In the genomic region with DNA sequence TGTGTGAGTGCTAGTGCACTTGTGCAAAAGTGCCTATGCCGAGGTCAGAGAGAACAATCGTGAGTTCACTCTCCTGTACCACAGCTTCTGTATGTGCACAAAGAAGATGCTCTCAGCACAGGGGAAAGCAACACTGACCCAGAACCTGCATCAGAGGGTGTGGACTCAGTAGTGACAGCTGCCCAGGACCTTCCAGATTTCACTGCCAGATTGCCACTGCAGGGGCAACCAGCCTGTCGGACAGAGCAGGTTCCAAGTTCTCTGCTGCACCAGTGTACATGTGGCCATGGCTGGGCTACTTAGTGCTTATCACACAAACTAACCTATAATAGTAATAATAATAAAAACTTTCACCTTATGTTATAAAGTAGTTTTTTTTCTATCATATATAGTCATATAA, we compare ENCODE assay signal across 32 mouse cellular contexts. TPM values are rescaled to one million over a fixed set of nuclear protein-coding genes. Genes with fewer than 3 reads are reported as not detected.
A peak's percentile ranks its signal among the peaks of the same experiment; 100 is the strongest.
DNase-seq lines count a peak whose midpoint lies in the region; ATAC-seq lines count a peak whose summit lies in the region.
"Had no signal": no experiment of that assay in that cellular context is flagged by ENCODE, and none has a peak within 500 bp of the region (broad histone marks: within the 10 kb centered on the region; RNA-seq: fewer than 3 reads in every experiment).

No protein-coding gene starts in this region.

- H3K9ac ChIP-seq in forebrain, embryonic 11.5 days (ENCODE audit: low read length), result no peak overlapping the region
- no peak overlapping the region for H3K9ac ChIP-seq in forebrain, embryonic 15.5 days (replicated peaks)
- H3K9ac ChIP-seq in hindbrain, embryonic 12.5 days, result no peak overlapping the region
- no peak overlapping the region for H3K9ac ChIP-seq in limb, embryonic 15.5 days
- H3K9ac ChIP-seq: embryonic facial prominence, embryonic 13.5 days; forebrain, embryonic 13.5 days; forebrain, postnatal 0 days; hindbrain, embryonic 15.5 days had no signal

- H3K4me3 ChIP-seq in forebrain, embryonic 11.5 days (ENCODE audit: low read depth, low read length), result no peak overlapping the region
- no peak overlapping the region for H3K4me3 ChIP-seq in forebrain, embryonic 15.5 days
- no peak overlapping the region for H3K4me3 ChIP-seq in hindbrain, embryonic 12.5 days
- H3K4me3 ChIP-seq in hindbrain, embryonic 10.5 days, result no peak overlapping the region
- no peak overlapping the region for H3K4me3 ChIP-seq in limb, embryonic 15.5 days
- H3K4me3 ChIP-seq in limb, embryonic 10.5 days, result no peak overlapping the region
- H3K4me3 ChIP-seq: embryonic facial prominence, embryonic 10.5 days; embryonic facial prominence, embryonic 13.5 days; erythroblast, embryonic 14.5 days; forebrain, embryonic 13.5 days; gastrocnemius, adult 2 months; heart, embryonic 10.5 days; hindbrain, embryonic 15.5 days had no signal

- H3K4me1 ChIP-seq in forebrain, embryonic 11.5 days (replicated peaks; ENCODE audit: control insufficient read depth, insufficient read depth, low read length), result no peaks in the 10 kb centered on the region
- no peaks in the 10 kb centered on the region for H3K4me1 ChIP-seq in forebrain, embryonic 15.5 days
- H3K4me1 ChIP-seq in hindbrain, embryonic 12.5 days, result no peaks in the 10 kb centered on the region
- no peaks in the 10 kb centered on the region for H3K4me1 ChIP-seq in hindbrain, embryonic 10.5 days (replicated peaks)
- H3K4me1 ChIP-seq in limb, embryonic 15.5 days, result no peaks in the 10 kb centered on the region
- no peaks in the 10 kb centered on the region for H3K4me1 ChIP-seq in limb, embryonic 10.5 days
- H3K4me1 ChIP-seq: embryonic facial prominence, embryonic 10.5 days; embryonic facial prominence, embryonic 13.5 days; forebrain, embryonic 13.5 days; heart, embryonic 10.5 days; hindbrain, embryonic 15.5 days had no signal

- peak; percentile 1 for DNase-seq in CD4-positive, CD25-positive, alpha-beta regulatory T cell, adult 2 months (ENCODE audit: low read depth, low spot score)
- DNase-seq in forebrain, embryonic 11.5 days (ENCODE audit: low spot score), result peak; percentile 36
- DNase-seq in hindbrain, embryonic 10.5 days (ENCODE audit: low spot score), result no peak
- no peak for DNase-seq in limb, embryonic 10.5 days (ENCODE audit: low spot score)
- DNase-seq: adrenal gland, postnatal 14 days; cerebellum, adult 11 months; cerebellum, adult 8-10 months; cerebellum, postnatal 36 days; embryo, embryonic 11 days; forebrain, postnatal 0 days; gastrocnemius, adult 2 months; gastrocnemius, postnatal 14 days; heart, adult 18-20 months; heart, postnatal 36 days had no signal

- ATAC-seq in CD4-positive, CD25-positive, alpha-beta regulatory T cell, adult 4 months, result no peak
- ATAC-seq in forebrain, embryonic 11.5 days (replicated peaks; ENCODE audit: low FRiP score), result 0 out of 2 replicates have a peak, but pooled peaks have one; percentile 30
- ATAC-seq in forebrain, embryonic 15.5 days (replicated peaks), result no peak
- ATAC-seq in hindbrain, embryonic 12.5 days (ENCODE audit: low FRiP score), result peak; percentile 26; the same call in 1 of the 2 replicates
- ATAC-seq in limb, embryonic 15.5 days (ENCODE audit: insufficient number of reproducible peaks, low FRiP score, low TSS enrichment, low read depth), result 0 out of 2 replicates have a peak, but pooled peaks have one; percentile 19
- ATAC-seq: forebrain, embryonic 13.5 days; forebrain, postnatal 0 days; intestine, postnatal 0 days had no signal

- peaks cover 4% of the 10 kb centered on the region for H3K9me3 ChIP-seq in forebrain, embryonic 11.5 days (ENCODE audit: control insufficient read depth, low read length)
- peaks cover 5% of the 10 kb centered on the region; the same call in 1 of the 2 replicates for H3K9me3 ChIP-seq in forebrain, embryonic 15.5 days
- H3K9me3 ChIP-seq in hindbrain, embryonic 12.5 days (replicated peaks), result 0 out of 2 replicates have a peak, but pooled peaks cover 13% of the 10 kb centered on the region
- peaks cover 30% of the 10 kb centered on the region for H3K9me3 ChIP-seq in hindbrain, embryonic 10.5 days
- H3K9me3 ChIP-seq in limb, embryonic 15.5 days, result no peaks in the 10 kb centered on the region
- H3K9me3 ChIP-seq in limb, embryonic 10.5 days (replicated peaks), result peaks cover 2% of the 10 kb centered on the region; the same call in 1 of the 2 replicates
- H3K9me3 ChIP-seq: embryonic facial prominence, embryonic 13.5 days; hindbrain, embryonic 15.5 days had no signal

- H3K27me3 ChIP-seq in forebrain, embryonic 11.5 days (ENCODE audit: control insufficient read depth, insufficient read depth, low read length), result no peaks in the 10 kb centered on the region
- no peaks in the 10 kb centered on the region for H3K27me3 ChIP-seq in forebrain, embryonic 15.5 days
- no peaks in the 10 kb centered on the region for H3K27me3 ChIP-seq in hindbrain, embryonic 12.5 days
- no peaks in the 10 kb centered on the region for H3K27me3 ChIP-seq in hindbrain, embryonic 10.5 days (ENCODE audit: insufficient read depth, poor library complexity, severe bottlenecking)
- no peaks in the 10 kb centered on the region for H3K27me3 ChIP-seq in limb, embryonic 15.5 days
- H3K27me3 ChIP-seq in limb, embryonic 10.5 days (ENCODE audit: low read depth, poor library complexity, severe bottlenecking), result no peaks in the 10 kb centered on the region
- H3K27me3 ChIP-seq: embryonic facial prominence, embryonic 13.5 days; forebrain, embryonic 13.5 days; hindbrain, embryonic 15.5 days had no signal

- H3K4me2 ChIP-seq in forebrain, embryonic 11.5 days (ENCODE audit: low read depth, low read length, severe bottlenecking), result no peak overlapping the region
- H3K4me2 ChIP-seq in forebrain, embryonic 15.5 days (replicated peaks), result no peak overlapping the region
- H3K4me2 ChIP-seq in hindbrain, embryonic 12.5 days (replicated peaks), result no peak overlapping the region
- no peak overlapping the region for H3K4me2 ChIP-seq in limb, embryonic 15.5 days
- H3K4me2 ChIP-seq: embryonic facial prominence, embryonic 13.5 days; forebrain, embryonic 13.5 days; hindbrain, embryonic 15.5 days had no signal

- H3K27ac ChIP-seq in forebrain, embryonic 11.5 days (ENCODE audit: low read depth, low read length), result no peak overlapping the region
- no peak overlapping the region for H3K27ac ChIP-seq in forebrain, embryonic 15.5 days (replicated peaks)
- no peak overlapping the region for H3K27ac ChIP-seq in hindbrain, embryonic 12.5 days
- no peak overlapping the region for H3K27ac ChIP-seq in hindbrain, embryonic 10.5 days
- no peak overlapping the region for H3K27ac ChIP-seq in limb, embryonic 15.5 days
- H3K27ac ChIP-seq in limb, embryonic 10.5 days, result no peak overlapping the region
- H3K27ac ChIP-seq: embryonic facial prominence, embryonic 10.5 days; embryonic facial prominence, embryonic 13.5 days; forebrain, embryonic 13.5 days; gastrocnemius, adult 2 months; heart, embryonic 10.5 days; hindbrain, embryonic 15.5 days had no signal

- H3K36me3 ChIP-seq in forebrain, embryonic 11.5 days (ENCODE audit: control insufficient read depth, insufficient read depth, low read length), result no peaks in the 10 kb centered on the region
- no peaks in the 10 kb centered on the region for H3K36me3 ChIP-seq in forebrain, embryonic 15.5 days
- no peaks in the 10 kb centered on the region for H3K36me3 ChIP-seq in hindbrain, embryonic 12.5 days
- no peaks in the 10 kb centered on the region for H3K36me3 ChIP-seq in hindbrain, embryonic 10.5 days
- H3K36me3 ChIP-seq in limb, embryonic 15.5 days, result no peaks in the 10 kb centered on the region
- no peaks in the 10 kb centered on the region for H3K36me3 ChIP-seq in limb, embryonic 10.5 days
- H3K36me3 ChIP-seq: embryonic facial prominence, embryonic 10.5 days; embryonic facial prominence, embryonic 13.5 days; heart, embryonic 10.5 days; hindbrain, embryonic 15.5 days had no signal

- 93% methylated on average over 3 of the region's 3 CpGs for WGBS in forebrain, embryonic 11.5 days
- 91% methylated on average over 3 of the region's 3 CpGs for WGBS in forebrain, embryonic 15.5 days
- 92% methylated on average over 3 of the region's 3 CpGs for WGBS in hindbrain, embryonic 12.5 days
- WGBS in hindbrain, embryonic 10.5 days, result 92% methylated on average over 3 of the region's 3 CpGs
- WGBS in limb, embryonic 15.5 days, result 82% methylated on average over 3 of the region's 3 CpGs
- 94% methylated on average over 3 of the region's 3 CpGs for WGBS in limb, embryonic 10.5 days

RNA-seq across cellular contexts. Expression of gene H60c, which starts 10.2 kb away (rescaled TPM):
- under 1 TPM in 1 of 2 experiments, not detected in 1; 0.35 TPM for polyA plus RNA-seq in CD4-positive, CD25-positive, alpha-beta regulatory T cell, adult 4 months (2017; shearing (Covaris generic))
- 0.12 TPM in 1 of 2 replicates, not detected in the other for polyA plus RNA-seq in forebrain, embryonic 11.5 days (2014; fragmentation: Nextera tagmentation; extraction: Ambion mirVana)
- polyA plus RNA-seq in forebrain, embryonic 15.5 days (2015; fragmentation: Nextera tagmentation; extraction: Ambion mirVana), result not detected in 2 replicates
- polyA plus RNA-seq in hindbrain, embryonic 12.5 days (2016; fragmentation: Nextera tagmentation; extraction: Ambion mirVana), result not detected in 2 replicates
- polyA plus RNA-seq in hindbrain, embryonic 10.5 days (2016; fragmentation: Nextera tagmentation; extraction: Ambion mirVana), result not detected in 2 replicates
- 11.2 and 13.3 TPM in 2 replicates for polyA plus RNA-seq in limb, embryonic 15.5 days (2015; fragmentation: Nextera tagmentation; extraction: Ambion mirVana)
- polyA plus RNA-seq in limb, embryonic 10.5 days (2016; fragmentation: Nextera tagmentation; extraction: Ambion mirVana), result not detected in 2 replicates
- polyA plus RNA-seq: adrenal gland, adult 2 months; cortical plate, adult 2 months; embryonic facial prominence, embryonic 10.5 days; erythroblast, embryonic 14.5 days; forebrain, embryonic 13.5 days; forebrain, postnatal 0 days; frontal cortex, adult 2 months; heart, embryonic 10.5 days; heart, embryonic 14.5 days; heart, postnatal 0 days; hindbrain, embryonic 11.5 days; hindbrain, embryonic 15.5 days; intestine, embryonic 14.5 days had no signal

Comparison
In these comparisons a context has a peak if more than half of its experiments do, and no peak if none do; other contexts are left out.
1. ATAC-seq: peak in forebrain, embryonic 11.5 days (single experiment), hindbrain, embryonic 12.5 days (single experiment) and limb, embryonic 15.5 days (single experiment); none in CD4-positive, CD25-positive, alpha-beta regulatory T cell, adult 4 months (single experiment) and forebrain, embryonic 15.5 days (single experiment).
2. DNase-seq: peak in CD4-positive, CD25-positive, alpha-beta regulatory T cell, adult 2 months (single experiment) and forebrain, embryonic 11.5 days (single experiment); none in hindbrain, embryonic 10.5 days (single experiment) and limb, embryonic 10.5 days (single experiment).